Mouse (Mus musculus) hindbrain, embryonic 12.5 days (tissue): ENCODE results near the gene Lpar5. TPM values are rescaled to one million over a fixed set of nuclear protein-coding genes. Genes with fewer than 3 reads are reported as not detected.
"Not testable (repeated sequence)": the region's sequence is repeated elsewhere in the genome, so short reads cannot be mapped to it uniquely, and the experiment has no call there.

Experiments used
- ATAC-seq: fragments of 200-750 bp; cut with Nextera tagmentation; 2 replicates; pipeline ENCODE4 v1.8.0; 2017; ENCODE audit warnings: moderate TSS enrichment; ENCODE audit not compliant: low FRiP score
- H3K27ac ChIP-seq: fragments of 300-500 bp; sonication (generic); 2 replicates; pipeline ENCODE4 v1.5.1; 2016; ENCODE audit warnings: mild to moderate bottlenecking
- H3K27me3 ChIP-seq: fragments of 300-500 bp; sonication (generic); 2 replicates; pipeline ENCODE4 v1.6.1; 2016; ENCODE audit warnings: mild to moderate bottlenecking
- H3K36me3 ChIP-seq: fragments of 300-500 bp; sonication (generic); 2 replicates; pipeline ENCODE4 v1.6.1; 2016; ENCODE audit warnings: mild to moderate bottlenecking
- H3K4me1 ChIP-seq: fragments of 300-500 bp; sonication (generic); 2 replicates; pipeline ENCODE4 v1.6.1; 2016
- H3K4me2 ChIP-seq: fragments of 300-500 bp; sonication (generic); replicated peaks from 2 replicates; pipeline ENCODE4 v1.6.1; 2016; ENCODE audit warnings: mild to moderate bottlenecking
- H3K4me3 ChIP-seq: fragments of 300-500 bp; sonication (generic); 2 replicates; pipeline ENCODE4 v1.5.1; 2016; ENCODE audit warnings: mild to moderate bottlenecking
- H3K9ac ChIP-seq: fragments of 300-500 bp; sonication (generic); 2 replicates; pipeline ENCODE4 v1.6.1; 2016; ENCODE audit warnings: mild to moderate bottlenecking, moderate library complexity
- H3K9me3 ChIP-seq: fragments of 300-500 bp; sonication (generic); replicated peaks from 2 replicates; pipeline ENCODE4 v1.6.1; 2016; ENCODE audit warnings: mild to moderate bottlenecking
- WGBS: fragments of 180-500 bp; shearing (Covaris S2); methylation state at CpG from one replicate; pipeline ENCODE4 v1.1.7; 2016; 5-methylcytosine and 5-hydroxymethylcytosine counted together
- polyA plus RNA-seq: library from polyadenylated mRNA; unstranded; fragments of >200 nt; fragmentation: Nextera tagmentation; extraction: Ambion mirVana; gene quantifications from 2 replicates; pipeline ENCODE4 v1.2.1, GENCODE M21; 2016

Gene Lpar5
- polyA plus RNA-seq, 1 experiment from 2014 or later: 0.40 TPM

DNA sequence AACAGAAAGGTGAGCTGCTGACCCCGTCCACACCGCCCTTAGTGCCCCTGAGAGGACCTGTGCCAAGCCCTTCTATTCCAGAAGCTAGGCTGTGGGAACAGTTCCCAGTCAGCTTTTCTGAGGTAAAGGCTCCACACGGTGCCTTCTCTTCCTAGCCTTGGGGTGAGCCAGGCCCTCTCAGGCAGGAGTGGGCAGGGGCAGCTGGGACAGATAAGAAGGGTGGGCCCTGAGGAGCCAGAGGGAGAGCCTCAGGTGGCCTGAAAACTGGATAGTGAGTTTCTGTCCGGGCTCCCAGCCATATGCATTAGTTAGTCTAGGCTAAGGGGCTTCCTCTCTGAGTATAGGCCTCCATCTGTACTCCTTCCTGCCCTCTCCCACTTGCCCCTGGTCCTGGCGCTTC is 5.2 kb upstream of the Lpar5 start:
- peaks cover 9% of the 10 kb centered on the region for H3K4me1 ChIP-seq
- H3K27ac ChIP-seq: no peak overlapping the region
- H3K4me3 ChIP-seq: no peak overlapping the region
- no peaks in the 10 kb centered on the region for H3K27me3 ChIP-seq
- WGBS: 87% methylated on average over 5 of the region's 5 CpGs
- H3K36me3 ChIP-seq: peaks cover 4% of the 10 kb centered on the region; the same call in 1 of the 2 replicates
- ATAC-seq: no peak
- H3K9ac ChIP-seq: no peak overlapping the region
- H3K4me2 ChIP-seq: no peak overlapping the region
- no peaks in the 10 kb centered on the region for H3K9me3 ChIP-seq

DNA sequence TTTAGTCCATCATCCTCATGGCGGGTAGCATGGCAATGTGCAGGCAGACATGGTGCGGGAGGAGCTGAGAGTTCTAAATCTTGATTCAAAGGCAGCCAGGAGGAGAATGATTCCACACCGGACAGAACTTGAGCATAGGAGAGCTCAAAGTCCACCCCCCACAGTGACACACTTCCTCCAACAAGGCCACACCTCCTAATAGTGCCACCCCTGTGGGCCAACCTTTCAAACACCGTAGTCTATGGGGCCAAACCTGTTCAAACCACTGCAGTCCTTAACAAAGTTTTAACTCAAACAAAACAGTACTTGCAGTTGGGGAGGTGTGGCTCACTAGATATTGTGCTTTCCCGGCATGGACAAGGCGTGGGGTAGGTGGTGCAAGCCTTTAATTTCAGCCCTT is 3.8 kb upstream of the Lpar5 start:
- 89% methylated on average over 6 of the region's 6 CpGs for WGBS
- Histone ChIP-seq H3K4me1 (peaks cover 9% of the 10 kb centered on the region), H3K9me3 (no peaks in the 10 kb centered on the region), H3K4me3 (no peak overlapping the region), H3K27ac (no peak overlapping the region), H3K4me2 (no peak overlapping the region), H3K36me3 (no peaks in the 10 kb centered on the region), H3K9ac (no peak overlapping the region), H3K27me3 (no peaks in the 10 kb centered on the region)
- no peak for ATAC-seq

DNA sequence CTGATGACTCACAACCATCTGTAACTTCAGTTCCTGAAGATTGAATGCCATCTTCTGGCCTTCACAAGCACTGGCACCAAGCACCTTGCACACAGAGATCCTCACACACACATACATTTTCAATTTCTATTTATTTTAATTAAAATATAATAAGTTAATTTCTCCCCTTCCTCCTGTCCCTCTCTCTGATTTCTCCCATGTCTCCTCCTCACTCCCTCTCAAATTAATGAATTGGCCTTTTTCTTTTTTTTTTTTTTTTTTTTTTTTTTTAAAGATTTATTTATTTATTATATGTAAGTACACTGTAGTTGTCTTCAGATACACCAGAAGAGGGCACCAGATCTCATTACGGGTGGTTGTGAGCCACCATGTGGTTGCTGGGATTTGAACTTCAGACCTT is 2.5 kb upstream of the Lpar5 start:
- H3K36me3 ChIP-seq, H3K27me3 ChIP-seq, H3K9me3 ChIP-seq, H3K4me2 ChIP-seq, ATAC-seq, H3K4me3 ChIP-seq, H3K9ac ChIP-seq, H3K27ac ChIP-seq, H3K4me1 ChIP-seq: not testable (repeated sequence)
- WGBS: no CpG with 5 or more reads among the region's 1 CpGs

DNA sequence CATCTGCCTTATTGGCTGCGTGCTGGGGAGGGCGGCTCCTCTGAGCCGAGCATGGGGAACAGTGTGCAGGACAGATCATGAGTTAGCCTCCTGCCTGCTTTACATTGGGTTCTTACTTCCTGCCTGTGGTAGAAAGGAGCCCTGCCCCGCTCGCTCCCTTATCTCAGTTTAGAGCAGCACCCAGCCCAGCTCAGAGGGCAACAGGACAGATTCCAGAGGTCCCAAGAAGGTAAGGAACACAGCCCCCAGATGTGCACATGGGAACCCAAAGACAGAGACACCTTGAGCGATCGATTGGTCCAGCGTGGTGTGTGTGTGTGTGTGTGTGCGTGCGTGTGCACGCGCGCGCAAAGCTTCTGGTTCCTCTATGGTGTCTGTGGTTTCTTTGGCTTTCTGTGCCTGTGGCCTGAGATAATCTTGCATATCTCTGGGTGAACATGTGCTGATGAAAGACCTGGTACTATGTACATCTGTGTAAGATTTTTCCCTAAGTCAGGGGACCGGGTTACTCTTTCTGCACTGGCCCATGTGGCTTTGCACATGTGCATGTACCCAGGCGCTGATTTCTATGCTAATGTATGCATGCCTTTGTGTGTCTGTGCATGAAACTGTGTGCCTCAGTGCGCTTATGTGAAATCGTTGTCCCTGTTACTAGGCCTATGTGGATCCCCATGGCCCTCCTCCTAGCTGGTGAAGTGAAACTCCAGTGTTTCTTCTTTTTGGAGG is 3.6 kb downstream of the Lpar5 start:
- no peak overlapping the region for H3K9ac ChIP-seq
- no peaks in the 10 kb centered on the region for H3K9me3 ChIP-seq
- H3K27me3 ChIP-seq: no peaks in the 10 kb centered on the region
- peak overlapping the region; percentile 83 for H3K27ac ChIP-seq
- peaks cover 10% of the 10 kb centered on the region for H3K4me1 ChIP-seq
- H3K4me2 ChIP-seq: no peak overlapping the region
- ATAC-seq: peak; percentile 82
- H3K36me3 ChIP-seq: no peaks in the 10 kb centered on the region
- WGBS: 80% methylated on average over 18 of the region's 18 CpGs
- H3K4me3 ChIP-seq: no peak overlapping the region

DNA sequence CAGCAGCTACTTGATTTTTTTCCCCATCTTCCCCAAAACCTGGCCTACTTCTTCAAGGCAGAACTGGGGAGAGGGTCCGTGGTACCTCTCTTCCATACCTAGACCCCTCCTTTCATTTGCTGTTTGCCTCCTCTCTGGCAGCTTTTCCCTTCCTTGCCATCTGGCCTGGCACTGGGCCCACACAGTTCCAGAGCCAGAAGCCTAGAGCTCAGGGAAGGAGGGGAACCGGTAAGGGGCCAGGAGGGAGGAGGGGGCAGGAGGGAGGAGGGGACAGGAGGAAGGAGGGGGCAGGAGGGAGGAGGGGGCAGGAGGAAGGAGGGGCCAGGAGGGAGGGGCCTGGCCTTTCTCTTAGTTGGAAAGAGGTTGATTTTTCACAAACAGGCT is 4.2 kb downstream of the Lpar5 start:
- H3K9me3 ChIP-seq: no peaks in the 10 kb centered on the region
- no peak overlapping the region for H3K4me3 ChIP-seq
- peaks cover 10% of the 10 kb centered on the region for H3K4me1 ChIP-seq
- 25% methylated on average over 2 of the region's 2 CpGs for WGBS
- no peaks in the 10 kb centered on the region for H3K36me3 ChIP-seq
- H3K27me3 ChIP-seq: no peaks in the 10 kb centered on the region
- H3K9ac ChIP-seq: no peak overlapping the region
- peak; percentile 75 for ATAC-seq
- H3K27ac ChIP-seq: peak overlapping the region; percentile 83
- H3K4me2 ChIP-seq: no peak overlapping the region

DNA sequence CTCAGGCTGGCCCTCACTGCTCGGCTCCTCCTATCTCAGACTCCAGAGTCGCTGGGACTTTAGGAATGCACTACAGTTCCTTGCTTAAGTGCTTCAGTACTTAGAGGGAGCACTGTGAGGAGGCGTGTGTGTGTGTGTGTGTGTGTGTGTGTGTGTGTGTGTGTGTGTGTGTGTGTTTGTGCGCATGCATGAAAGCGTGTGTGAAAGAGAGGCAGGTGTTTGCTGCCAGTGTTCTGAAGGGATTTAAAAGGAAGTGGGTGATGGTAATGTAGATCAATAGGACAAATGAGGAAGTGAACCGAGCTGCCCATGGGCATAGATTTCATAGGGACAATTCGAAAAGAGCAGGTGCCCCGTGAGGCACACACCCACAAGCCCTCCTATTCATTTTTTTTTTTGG is 6.1 kb downstream of the Lpar5 start:
- ATAC-seq: no peak
- peaks cover 10% of the 10 kb centered on the region for H3K4me1 ChIP-seq
- no peaks in the 10 kb centered on the region for H3K9me3 ChIP-seq
- no peak overlapping the region for H3K4me2 ChIP-seq
- H3K9ac ChIP-seq: no peak overlapping the region
- H3K4me3 ChIP-seq: no peak overlapping the region
- H3K27ac ChIP-seq: no peak overlapping the region
- no peaks in the 10 kb centered on the region for H3K27me3 ChIP-seq
- WGBS: 72% methylated on average over 8 of the region's 8 CpGs
- no peaks in the 10 kb centered on the region for H3K36me3 ChIP-seq

DNA sequence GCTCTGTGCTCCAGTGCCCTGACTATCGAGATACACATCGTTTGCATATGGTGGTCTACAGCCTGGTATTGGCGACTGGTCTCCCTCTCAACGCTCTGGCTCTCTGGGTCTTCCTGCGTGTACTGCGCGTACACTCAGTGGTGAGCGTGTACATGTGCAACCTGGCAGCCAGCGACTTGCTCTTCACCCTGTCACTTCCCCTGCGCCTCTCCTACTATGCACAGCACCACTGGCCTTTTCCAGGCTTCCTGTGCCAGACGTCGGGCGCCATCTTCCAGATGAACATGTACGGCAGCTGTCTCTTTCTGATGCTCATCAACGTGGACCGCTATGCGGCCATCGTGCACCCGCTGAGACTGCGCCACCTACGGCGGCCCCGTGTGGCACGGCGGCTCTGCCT is 13.7 kb downstream of the Lpar5 start:
- Histone ChIP-seq H3K27me3 (no peaks in the 10 kb centered on the region), H3K36me3 (no peaks in the 10 kb centered on the region), H3K4me3 (peak overlapping the region; percentile 41), H3K4me2 (peak overlapping the region; percentile 66), H3K9ac (peak overlapping the region; percentile 53), H3K4me1 (peaks cover 10% of the 10 kb centered on the region; the same call in 1 of the 2 replicates), H3K27ac (peak overlapping the region; percentile 90), H3K9me3 (no peaks in the 10 kb centered on the region)
- WGBS: 24% methylated on average over 25 of the region's 25 CpGs
- ATAC-seq: peak; percentile 59

DNA sequence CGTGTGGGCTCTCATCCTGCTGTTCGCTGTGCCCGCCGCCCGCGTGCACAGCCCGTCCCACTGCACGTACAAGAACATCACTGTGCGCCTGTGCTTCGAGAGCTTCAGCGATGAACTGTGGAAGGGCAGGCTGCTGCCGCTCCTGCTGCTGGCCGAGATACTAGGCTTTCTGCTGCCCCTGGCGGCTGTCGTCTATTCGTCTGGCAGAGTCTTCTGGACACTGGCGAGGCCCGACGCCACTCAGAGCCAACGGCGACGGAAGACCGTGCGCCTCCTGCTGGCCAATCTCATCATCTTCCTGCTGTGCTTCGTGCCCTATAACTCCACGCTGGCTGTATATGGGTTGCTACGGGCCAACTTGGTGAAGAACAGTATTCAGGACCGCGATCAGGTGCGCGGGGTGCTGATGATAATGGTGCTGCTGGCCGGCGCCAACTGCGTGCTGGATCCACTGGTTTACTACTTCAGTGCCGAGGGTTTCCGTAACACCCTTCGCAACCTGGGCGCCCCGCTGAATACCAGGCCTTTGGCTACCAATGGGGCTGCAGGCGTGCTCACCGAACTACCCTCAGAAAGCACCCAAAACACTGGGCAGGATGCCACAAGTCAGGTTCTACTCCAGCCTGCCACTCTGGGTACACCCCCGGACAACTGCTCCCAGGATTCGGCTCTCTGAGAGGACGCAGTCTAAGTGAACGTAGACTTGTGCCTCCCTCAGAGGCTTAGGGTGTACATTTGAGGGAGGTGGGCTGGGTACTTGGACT is 14.3 kb downstream of the Lpar5 start:
- Histone ChIP-seq H3K27me3 (no peaks in the 10 kb centered on the region), H3K4me1 (peaks cover 10% of the 10 kb centered on the region; the same call in 1 of the 2 replicates), H3K4me3 (peak overlapping the region; percentile 41), H3K36me3 (no peaks in the 10 kb centered on the region), H3K27ac (peak overlapping the region; percentile 90), H3K9me3 (no peaks in the 10 kb centered on the region), H3K4me2 (peak overlapping the region; percentile 66), H3K9ac (peak overlapping the region; percentile 53)
- 23% methylated on average over 45 of the region's 45 CpGs for WGBS
- ATAC-seq: peak; percentile 90

DNA sequence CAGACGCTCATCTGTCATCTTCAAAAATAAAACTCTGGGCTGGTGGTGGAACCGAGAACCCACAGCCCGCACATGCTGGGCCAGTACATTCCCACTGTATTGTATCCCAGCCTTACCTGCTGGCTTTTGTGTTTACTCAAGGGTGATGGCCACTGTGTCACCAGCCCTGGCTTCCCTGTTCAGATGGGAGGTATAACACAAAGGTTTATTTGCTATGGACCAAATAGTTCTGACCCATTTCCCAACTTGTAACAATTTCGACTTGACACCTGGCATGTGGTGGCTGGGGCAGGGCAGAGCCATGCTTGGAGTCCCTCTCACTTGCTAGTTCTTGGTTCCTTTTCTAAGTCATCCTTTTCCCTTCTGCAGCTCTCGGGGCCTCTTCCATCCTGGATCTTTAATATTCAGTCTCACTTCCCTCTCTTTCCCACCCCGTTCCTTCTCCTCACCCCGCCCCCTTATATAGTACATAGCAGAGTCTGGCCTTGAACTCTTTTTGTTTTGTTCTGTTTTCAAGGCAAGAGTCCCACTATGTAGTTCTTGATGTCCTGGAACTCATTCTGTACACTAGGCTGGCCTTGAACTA is 15.2 kb downstream of the Lpar5 start:
- no peak overlapping the region for H3K4me3 ChIP-seq
- no peaks in the 10 kb centered on the region for H3K36me3 ChIP-seq
- H3K27ac ChIP-seq: no peak overlapping the region
- H3K4me1 ChIP-seq: peaks cover 10% of the 10 kb centered on the region; the same call in 1 of the 2 replicates
- ATAC-seq: no peak
- H3K9ac ChIP-seq: no peak overlapping the region
- no peaks in the 10 kb centered on the region for H3K9me3 ChIP-seq
- no peaks in the 10 kb centered on the region for H3K27me3 ChIP-seq
- 84% methylated on average over 7 of the region's 7 CpGs for WGBS
- no peak overlapping the region for H3K4me2 ChIP-seq

DNA sequence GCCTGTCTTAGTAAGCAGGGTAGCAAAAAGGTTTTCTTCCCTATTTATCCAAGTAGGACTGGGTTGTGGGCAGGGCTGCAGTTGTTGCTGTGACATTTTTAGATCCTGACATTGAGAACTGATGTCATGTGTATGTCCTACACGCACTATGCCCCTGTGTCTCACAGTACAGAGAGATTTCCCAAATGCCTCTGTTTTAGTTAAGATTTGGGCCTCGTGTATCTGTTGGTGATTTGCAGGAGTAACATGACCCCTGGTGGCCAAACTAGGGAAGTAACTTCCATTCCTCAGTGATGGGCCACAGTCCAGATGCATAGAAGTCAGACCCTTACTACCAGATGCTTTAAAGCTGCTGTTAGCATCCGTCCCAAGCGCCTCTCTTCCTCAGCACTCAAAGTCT is 16.7 kb downstream of the Lpar5 start:
- no peaks in the 10 kb centered on the region for H3K9me3 ChIP-seq
- no peak overlapping the region for H3K27ac ChIP-seq
- WGBS: 6% methylated on average over 4 of the region's 4 CpGs
- no peaks in the 10 kb centered on the region for H3K36me3 ChIP-seq
- no peak overlapping the region for H3K4me3 ChIP-seq
- no peak overlapping the region for H3K4me2 ChIP-seq
- no peak for ATAC-seq
- H3K27me3 ChIP-seq: no peaks in the 10 kb centered on the region
- no peak overlapping the region for H3K9ac ChIP-seq
- peaks cover 19% of the 10 kb centered on the region for H3K4me1 ChIP-seq

DNA sequence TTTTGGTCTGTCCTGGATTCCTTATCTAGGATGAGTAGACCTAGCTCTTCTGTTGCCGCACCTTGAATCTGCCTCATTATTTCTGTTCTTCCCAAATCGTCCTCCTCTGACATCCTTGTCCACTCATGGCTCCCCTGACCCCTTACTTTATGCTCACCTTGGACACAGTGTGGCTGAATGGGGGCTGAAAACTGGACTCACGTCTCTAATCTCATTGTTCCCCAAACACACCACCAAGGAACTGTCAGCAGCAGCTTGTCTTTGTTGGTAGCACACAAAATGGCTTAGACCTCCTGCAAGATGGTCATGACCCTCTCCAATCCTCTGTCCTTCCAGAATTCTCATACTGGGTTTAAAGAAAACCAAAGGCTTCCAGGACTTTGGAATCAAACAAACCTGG is 20.2 kb downstream of the Lpar5 start:
- no peak for ATAC-seq
- H3K4me3 ChIP-seq: no peak overlapping the region
- no peak overlapping the region for H3K9ac ChIP-seq
- H3K4me2 ChIP-seq: no peak overlapping the region
- H3K36me3 ChIP-seq: no peaks in the 10 kb centered on the region
- H3K27me3 ChIP-seq: no peaks in the 10 kb centered on the region
- WGBS: 72% methylated on average over 3 of the region's 3 CpGs
- no peaks in the 10 kb centered on the region for H3K9me3 ChIP-seq
- peak overlapping the region; percentile 92 for H3K27ac ChIP-seq
- peaks cover 29% of the 10 kb centered on the region for H3K4me1 ChIP-seq

DNA sequence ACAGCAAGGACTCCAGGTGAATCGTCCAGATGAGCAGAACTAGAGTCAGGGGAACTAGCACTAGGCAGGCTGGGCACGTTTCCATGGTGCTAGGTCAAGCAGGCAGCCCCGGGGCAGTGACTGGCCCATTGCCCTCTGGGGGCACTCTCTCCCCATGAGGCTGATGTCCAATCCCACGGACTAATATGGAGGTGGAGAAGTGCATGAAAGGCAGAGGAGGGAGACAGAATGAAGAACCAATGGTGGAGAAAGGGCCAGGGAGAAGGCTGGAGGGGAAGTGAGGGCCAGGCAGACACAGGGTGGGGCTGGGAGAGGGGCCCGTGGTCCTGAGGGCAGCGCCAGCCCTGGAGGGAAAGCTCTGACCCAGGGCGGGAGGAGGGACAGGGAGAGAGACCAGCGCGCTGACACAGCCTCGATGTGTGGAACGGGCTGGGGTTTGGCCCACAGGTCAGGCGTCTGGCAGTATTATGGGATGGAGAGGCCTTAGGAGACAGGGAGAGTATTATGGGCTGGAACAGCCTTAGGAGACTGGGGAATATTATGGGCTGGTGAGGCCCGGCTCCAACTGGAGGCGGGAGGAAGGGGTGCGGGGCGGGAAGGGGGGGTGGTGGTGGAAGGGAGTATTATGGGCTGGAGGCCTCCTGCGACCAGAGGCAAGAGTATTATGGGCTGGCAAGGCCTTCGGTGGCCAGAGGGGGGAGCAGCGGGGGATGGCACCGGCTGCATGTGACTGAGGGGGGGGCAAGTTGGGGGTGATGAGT is 21.0 kb downstream of the Lpar5 start:
- peak; percentile 85 for ATAC-seq
- Histone ChIP-seq H3K4me2 (peak overlapping the region; percentile 50), H3K9me3 (no peaks in the 10 kb centered on the region), H3K27ac (peak overlapping the region; percentile 92), H3K36me3 (no peaks in the 10 kb centered on the region), H3K4me1 (peaks cover 29% of the 10 kb centered on the region), H3K27me3 (no peaks in the 10 kb centered on the region), H3K9ac (0 out of 2 replicates have a peak overlapping the region, but pooled peaks have one; percentile 20), H3K4me3 (no peak overlapping the region)
- 2% methylated on average over 17 of the region's 20 CpGs for WGBS
